Mouse (Mus musculus): Measurements from ENCODE around the gene Jup.

- TF ChIP-seq GATA1 (IDR thresholded peaks at IDR 0.05; ENCODE audit: low read length) (no peak), TAL1 (IDR thresholded peaks at IDR 0.05; ENCODE audit: low read length) (no peak)
These were observed 31.1 kb upstream of the Jup start for GRCm38 (mm10) chr11:100428612-100429199.

All from erythroblast, embryonic 14.5 days (primary cell).